Mouse (Mus musculus): ENCODE data around the gene Syngr1.

GRCm38 (mm10) chr15:80160223-80160622 lies 69.1 kb downstream of the Syngr1 start:
- no peak for TF ChIP-seq MAZ (IDR thresholded peaks at IDR 0.05; ENCODE audit: low read depth, low read length)
- TF ChIP-seq GABPA (IDR thresholded peaks at IDR 0.05; ENCODE audit: low read depth, low read length): no peak
- no peak for TF ChIP-seq E2F4 (IDR thresholded peaks at IDR 0.05; ENCODE audit: borderline replicate concordance, low read depth, low read length)
- no peak for TF ChIP-seq POLR2AphosphoS2 (IDR thresholded peaks at IDR 0.05; ENCODE audit: low read length)
- TF ChIP-seq ZNF384 (IDR thresholded peaks at IDR 0.05; ENCODE audit: low read depth, low read length): no peak
- TF ChIP-seq CTCF (IDR thresholded peaks at IDR 0.05 in 2 of 3, conservative IDR thresholded peaks at IDR 0.05 in 1 of 3; ENCODE audit: control insufficient read depth in 1 of 3, insufficient read depth in 1 of 3, low read depth in 2 of 3, low read length in 3 of 3, poor library complexity in 1 of 3, severe bottlenecking in 1 of 3): no peak
- no peak for TF ChIP-seq POLR2A (IDR thresholded peaks at IDR 0.05; ENCODE audit: control insufficient read depth in 1 of 2, insufficient read depth in 1 of 2, low read depth in 1 of 2, low read length in 2 of 2, poor library complexity in 1 of 2)
- TF ChIP-seq CHD1 (IDR thresholded peaks at IDR 0.05; ENCODE audit: low read depth, low read length): no peak
- TF ChIP-seq TAL1 (IDR thresholded peaks at IDR 0.05; ENCODE audit: low read length): no peak
- no peak for TF ChIP-seq USF1 (IDR thresholded peaks at IDR 0.05; ENCODE audit: low read depth, low read length)
- TF ChIP-seq ETS1 (IDR thresholded peaks at IDR 0.05; ENCODE audit: low read depth, low read length): no peak
- TF ChIP-seq MYC (IDR thresholded peaks at IDR 0.05; ENCODE audit: low read depth, low read length): no peak
- no peak for TF ChIP-seq HCFC1 (IDR thresholded peaks at IDR 0.05; ENCODE audit: low read depth, low read length)
- no peak for TF ChIP-seq RCOR1 (IDR thresholded peaks at IDR 0.05; ENCODE audit: low read depth, low read length)

All from MEL (cell line).